Mouse (Mus musculus) embryo, embryonic 10 days (tissue): Measurements from ENCODE around the gene Gm4881.
"Not testable (repeated sequence)": the region's sequence is repeated elsewhere in the genome, so short reads cannot be mapped to it uniquely, and the experiment has no call there.

ENCODE experiments used
- DNase-seq: peaks from one replicate; pipeline ENCODE4 v3.0.0-alpha.2; 2015; ENCODE audit warnings: low spot score

Gm4881 gene

GRCm38 (mm10) chr7:24896269-24896668 lies 48.0 kb downstream of the Gm4881 start:
- DNase-seq = no peak

GRCm38 (mm10) chr7:24895749-24896148 lies 48.5 kb downstream of the Gm4881 start:
- not testable (repeated sequence) for DNase-seq

GRCm38 (mm10) chr7:24892125-24892583 lies 52.1 kb downstream of the Gm4881 start:
- no peak for DNase-seq

GRCm38 (mm10) chr7:24891241-24892124 lies 52.8 kb downstream of the Gm4881 start:
- DNase-seq = no peak

- DNase-seq = peak; percentile 93
Measured at GRCm38 (mm10) chr7:24890281-24891216, 53.7 kb downstream of the Gm4881 start.

GRCm38 (mm10) chr7:24889431-24890220 lies 54.7 kb downstream of the Gm4881 start:
- no peak for DNase-seq

- DNase-seq = no peak
Measured at GRCm38 (mm10) chr7:24887096-24887495, 57.2 kb downstream of the Gm4881 start.

- no peak for DNase-seq
Measured at GRCm38 (mm10) chr7:24886308-24886633, 58.0 kb downstream of the Gm4881 start.

GRCm38 (mm10) chr7:24885468-24886307 lies 58.6 kb downstream of the Gm4881 start:
- DNase-seq = no peak

GRCm38 (mm10) chr7:24884693-24885291 lies 59.5 kb downstream of the Gm4881 start:
- no peak for DNase-seq

GRCm38 (mm10) chr7:24883896-24884692 lies 60.2 kb downstream of the Gm4881 start, which contains the start of gene Rps19:
Gene Rps19 (plus strand): TSS chr7:24884371.
- peak; percentile 99 for DNase-seq

GRCm38 (mm10) chr7:24882416-24883199 lies 61.7 kb downstream of the Gm4881 start:
- DNase-seq = no peak

- no peak for DNase-seq
Measured at GRCm38 (mm10) chr7:24879620-24880019, 64.7 kb downstream of the Gm4881 start.

- DNase-seq = no peak
Measured at GRCm38 (mm10) chr7:24877588-24877987, 66.7 kb downstream of the Gm4881 start.
